Mouse (Mus musculus): Measurements from ENCODE around the gene Cxcl16. TPM values are rescaled to one million over a fixed set of nuclear protein-coding genes. Genes with fewer than 3 reads are reported as not detected.

Gene Cxcl16
- polyA plus RNA-seq, 1 experiment, result 3.9 TPM

DNA sequence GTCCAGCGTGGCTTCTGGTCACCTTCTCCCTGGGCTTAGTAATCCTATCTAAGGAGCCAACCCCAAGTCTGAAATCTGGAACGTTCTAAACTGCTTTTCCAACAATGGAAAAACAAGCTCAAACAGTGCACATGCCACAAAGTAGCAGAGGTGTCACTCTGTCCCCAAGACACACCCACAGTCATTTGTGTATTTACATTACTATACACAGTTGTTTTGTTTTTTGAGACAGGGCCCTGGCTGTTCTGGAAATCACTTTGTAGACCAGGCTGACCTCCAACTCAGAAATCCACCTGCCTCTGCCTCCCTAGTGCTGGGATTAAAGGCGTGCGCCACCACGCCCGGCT, 49.5 kb downstream of the Cxcl16 start:
- H3K36me3 ChIP-seq (ENCODE audit: control insufficient read depth, insufficient read depth, low read length), result no peaks in the 10 kb centered on the region
- no peaks in the 10 kb centered on the region for H3K27me3 ChIP-seq (ENCODE audit: control insufficient read depth, insufficient read depth, low read length)
- TF ChIP-seq CTCF (IDR thresholded peaks at IDR 0.05; ENCODE audit: control insufficient read depth, insufficient read depth, insufficient replicate concordance, low read depth, low read length) (no peak), POLR2A (IDR thresholded peaks at IDR 0.05; ENCODE audit: control insufficient read depth, low read depth, low read length) (no peak)
- H3K4me1 ChIP-seq (ENCODE audit: control insufficient read depth, insufficient read depth, low read length), result peaks cover 6% of the 10 kb centered on the region
- peak overlapping the region; percentile 67 for H3K27ac ChIP-seq (ENCODE audit: control insufficient read depth, insufficient read depth, low read depth, low read length)
- H3K4me3 ChIP-seq (ENCODE audit: control insufficient read depth, low read depth, low read length), result peak overlapping the region; percentile 89

GRCm38 (mm10) chr11:70409594-70410296, 50.0 kb downstream of the Cxcl16 start, which contains the start of gene Pelp1:
Gene Pelp1 (minus strand): TSS chr11:70410031.
- no peaks in the 10 kb centered on the region for H3K36me3 ChIP-seq (ENCODE audit: control insufficient read depth, insufficient read depth, low read length)
- peak within 1 kb of the TSS; percentile 67 for H3K27ac ChIP-seq (ENCODE audit: control insufficient read depth, insufficient read depth, low read depth, low read length)
- H3K4me3 ChIP-seq (ENCODE audit: control insufficient read depth, low read depth, low read length), result peak within 1 kb of the TSS; percentile 89
- H3K27me3 ChIP-seq (ENCODE audit: control insufficient read depth, insufficient read depth, low read length), result no peaks in the 10 kb centered on the region
- H3K4me1 ChIP-seq (ENCODE audit: control insufficient read depth, insufficient read depth, low read length), result peaks cover 6% of the 10 kb centered on the region
- TF ChIP-seq POLR2A (IDR thresholded peaks at IDR 0.05; ENCODE audit: control insufficient read depth, low read depth, low read length) (peak; percentile 66), CTCF (IDR thresholded peaks at IDR 0.05; ENCODE audit: control insufficient read depth, insufficient read depth, insufficient replicate concordance, low read depth, low read length) (no peak)

Other genes starting within 250 kb of the Cxcl16 start
- gene Slc16a11, start 247.2 kb downstream of the Cxcl16 start, polyA plus RNA-seq (2012; rRNA removed), result 2.3 and 3.0 TPM in 2 replicates
- 2.2 and 3.3 TPM in 2 replicates for gene Slc16a13, start 238.9 kb downstream of the Cxcl16 start, polyA plus RNA-seq (2012; rRNA removed)
- 1.9 and 2.3 TPM in 2 replicates for gene Bcl6b, start 230.2 kb downstream of the Cxcl16 start, polyA plus RNA-seq (2012; rRNA removed)
- gene 0610010K14Rik, start 222.1 kb downstream of the Cxcl16 start, polyA plus RNA-seq (2012; rRNA removed), result 26.6 and 27.7 TPM in 2 replicates
- gene Gm21988, start 220.2 kb downstream of the Cxcl16 start, polyA plus RNA-seq (2012; rRNA removed), result 3.4 and 3.7 TPM in 2 replicates
- 112 and 119 TPM in 2 replicates for gene Rnasek, start 220.1 kb downstream of the Cxcl16 start, polyA plus RNA-seq (2012; rRNA removed)
- gene Alox12, start 204.6 kb downstream of the Cxcl16 start, polyA plus RNA-seq (2012; rRNA removed), result 4.2 and 4.8 TPM in 2 replicates
- gene Alox12e, start 137.4 kb downstream of the Cxcl16 start, polyA plus RNA-seq (2012; rRNA removed), result 0.12 TPM in 1 of 2 replicates, not detected in the other
- gene Alox15, start 108.0 kb downstream of the Cxcl16 start, polyA plus RNA-seq (2012; rRNA removed), result 0.52 and 1.3 TPM in 2 replicates
- gene Pelp1, start 50.0 kb downstream of the Cxcl16 start, polyA plus RNA-seq (2012; rRNA removed), result 36.7 and 38.4 TPM in 2 replicates
- gene Arrb2, start 27.3 kb downstream of the Cxcl16 start, polyA plus RNA-seq (2012; rRNA removed), result 8.9 and 10.6 TPM in 2 replicates
- gene Med11, start 8.1 kb downstream of the Cxcl16 start, polyA plus RNA-seq (2012; rRNA removed), result 8.3 and 10.2 TPM in 2 replicates
- 186 and 201 TPM in 2 replicates for gene Zmynd15, start 551 bp downstream of the Cxcl16 start, polyA plus RNA-seq (2012; rRNA removed)
- gene Tm4sf5, start 45.3 kb upstream of the Cxcl16 start, polyA plus RNA-seq (2012; rRNA removed), result 1.2 TPM in 2 replicates
- gene Vmo1, start 54.6 kb upstream of the Cxcl16 start, polyA plus RNA-seq (2012; rRNA removed), result 0.30 and 0.36 TPM in 2 replicates
- gene Gltpd2, start 59.2 kb upstream of the Cxcl16 start, polyA plus RNA-seq (2012; rRNA removed), result not detected in 2 replicates
- 385 and 389 TPM in 2 replicates for gene Psmb6, start 65.4 kb upstream of the Cxcl16 start, polyA plus RNA-seq (2012; rRNA removed)
- not detected in 2 replicates for gene Gm40193, start 73.0 kb upstream of the Cxcl16 start, polyA plus RNA-seq (2012; rRNA removed)
- 1.2 and 2.0 TPM in 2 replicates for gene Pld2, start 80.1 kb upstream of the Cxcl16 start, polyA plus RNA-seq (2012; rRNA removed)
- 18.4 and 23.0 TPM in 2 replicates for gene Mink1, start 102.9 kb upstream of the Cxcl16 start, polyA plus RNA-seq (2012; rRNA removed)
- gene 4930544D05Rik, start 155.9 kb upstream of the Cxcl16 start, polyA plus RNA-seq (2012; rRNA removed), result 770 and 775 TPM in 2 replicates
- gene Chrne, start 159.2 kb upstream of the Cxcl16 start, polyA plus RNA-seq (2012; rRNA removed), result 241 and 243 TPM in 2 replicates
- gene Gp1ba, start 179.1 kb upstream of the Cxcl16 start, polyA plus RNA-seq (2012; rRNA removed), result 0.13 and 0.19 TPM in 2 replicates
- 77.6 and 77.8 TPM in 2 replicates for gene Rnf167, start 187.3 kb upstream of the Cxcl16 start, polyA plus RNA-seq (2012; rRNA removed)
- 27.2 and 29.4 TPM in 2 replicates for gene Slc25a11, start 187.5 kb upstream of the Cxcl16 start, polyA plus RNA-seq (2012; rRNA removed)
- 113 and 158 TPM in 2 replicates for gene Pfn1, start 194.7 kb upstream of the Cxcl16 start, polyA plus RNA-seq (2012; rRNA removed)
- 85.9 and 101 TPM in 2 replicates for gene Eno3, start 197.2 kb upstream of the Cxcl16 start, polyA plus RNA-seq (2012; rRNA removed)
- 44.5 and 47.9 TPM in 2 replicates for gene Spag7, start 209.4 kb upstream of the Cxcl16 start, polyA plus RNA-seq (2012; rRNA removed)
- 10.3 and 10.6 TPM in 2 replicates for gene Camta2, start 228.1 kb upstream of the Cxcl16 start, polyA plus RNA-seq (2012; rRNA removed)
- gene Inca1, start 240.2 kb upstream of the Cxcl16 start, polyA plus RNA-seq (2012; rRNA removed), result 19.6 and 21.0 TPM in 2 replicates
- gene Kif1c, start 240.6 kb upstream of the Cxcl16 start, polyA plus RNA-seq (2012; rRNA removed), result 5.7 and 6.6 TPM in 2 replicates

All from testis, adult 2 months (tissue).